Mouse (Mus musculus): Measurements from ENCODE around the gene Bok. TPM values are rescaled to one million over a fixed set of nuclear protein-coding genes. Genes with fewer than 3 reads are reported as not detected.
"Not testable (repeated sequence)": the region's sequence is repeated elsewhere in the genome, so short reads cannot be mapped to it uniquely, and the experiment has no call there.

The Bok gene
- polyA plus RNA-seq, 1 experiment from 2014 or later = 66.8 TPM

- ATAC-seq (ENCODE audit: insufficient read depth, low FRiP score) = no peak
- Histone ChIP-seq H3K4me1 (ENCODE audit: control insufficient read depth, insufficient read depth, low read length) (no peaks in the 10 kb centered on the region), H3K4me3 (replicated peaks; ENCODE audit: low read length) (no peak overlapping the region), H3K9ac (ENCODE audit: low read length) (no peak overlapping the region), H3K9me3 (replicated peaks; ENCODE audit: control insufficient read depth, low read length) (no peaks in the 10 kb centered on the region), H3K36me3 (ENCODE audit: control insufficient read depth, insufficient read depth, low read length) (no peaks in the 10 kb centered on the region), H3K4me2 (ENCODE audit: low read depth, low read length) (no peak overlapping the region), H3K27me3 (ENCODE audit: control insufficient read depth, insufficient read depth, low read length) (no peaks in the 10 kb centered on the region), H3K27ac (ENCODE audit: low read length) (no peak overlapping the region)
- 60% methylated on average over 5 of the region's 5 CpGs for WGBS
Measured at GRCm38 (mm10) chr1:93657025-93657360, 28.5 kb upstream of the Bok start.

DNA sequence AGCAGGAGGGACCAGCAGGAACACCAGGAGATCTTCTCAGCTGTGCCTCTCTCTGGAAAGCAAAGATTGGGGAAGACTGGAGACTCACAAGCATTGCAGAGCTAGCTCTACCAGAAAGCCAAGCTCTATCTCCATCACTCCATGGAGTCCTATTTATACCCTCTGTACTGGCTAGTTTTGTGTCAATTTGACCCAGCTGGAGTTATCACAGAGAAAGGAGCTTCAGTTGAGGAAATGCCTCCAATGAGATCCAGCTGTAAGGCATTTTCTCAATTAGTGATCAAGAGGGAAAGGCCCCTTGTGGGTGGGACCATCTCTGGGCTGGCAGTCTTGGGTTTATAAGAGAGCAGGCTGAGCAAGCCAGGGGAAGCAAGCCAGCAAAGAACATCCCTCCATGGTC is 26.9 kb upstream of the Bok start, which contains the start of gene Stk25:
TSS of gene Stk25 (minus strand) at position 101 of the 400 bp plus-strand sequence.
- H3K4me1 ChIP-seq (ENCODE audit: control insufficient read depth, insufficient read depth, low read length); H3K27me3 ChIP-seq (ENCODE audit: control insufficient read depth, insufficient read depth, low read length); H3K36me3 ChIP-seq (ENCODE audit: control insufficient read depth, insufficient read depth, low read length); H3K9ac ChIP-seq (ENCODE audit: low read length); H3K27ac ChIP-seq (ENCODE audit: low read length); H3K4me2 ChIP-seq (ENCODE audit: low read depth, low read length); ATAC-seq (ENCODE audit: insufficient read depth, low FRiP score); H3K4me3 ChIP-seq (replicated peaks; ENCODE audit: low read length); H3K9me3 ChIP-seq (replicated peaks; ENCODE audit: control insufficient read depth, low read length): not testable (repeated sequence)

GRCm38 (mm10) chr1:93667760-93668400 is 17.6 kb upstream of the Bok start:
- Histone ChIP-seq H3K9ac (ENCODE audit: low read length) (no peak overlapping the region), H3K4me3 (replicated peaks; ENCODE audit: low read length) (no peak overlapping the region), H3K27me3 (ENCODE audit: control insufficient read depth, insufficient read depth, low read length) (no peaks in the 10 kb centered on the region), H3K9me3 (replicated peaks; ENCODE audit: control insufficient read depth, low read length) (no peaks in the 10 kb centered on the region), H3K4me1 (ENCODE audit: control insufficient read depth, insufficient read depth, low read length) (peaks cover 8% of the 10 kb centered on the region; the same call in 1 of the 2 replicates), H3K36me3 (ENCODE audit: control insufficient read depth, insufficient read depth, low read length) (no peaks in the 10 kb centered on the region), H3K27ac (ENCODE audit: low read length) (no peak overlapping the region), H3K4me2 (ENCODE audit: low read depth, low read length) (no peak overlapping the region)
- 32% methylated on average over 13 of the region's 13 CpGs for WGBS
- no peak for ATAC-seq (ENCODE audit: insufficient read depth, low FRiP score)

GRCm38 (mm10) chr1:93668791-93669548 is 16.5 kb upstream of the Bok start:
- Histone ChIP-seq H3K9me3 (replicated peaks; ENCODE audit: control insufficient read depth, low read length) (no peaks in the 10 kb centered on the region), H3K4me1 (ENCODE audit: control insufficient read depth, insufficient read depth, low read length) (peaks cover 8% of the 10 kb centered on the region; the same call in 1 of the 2 replicates), H3K27me3 (ENCODE audit: control insufficient read depth, insufficient read depth, low read length) (no peaks in the 10 kb centered on the region), H3K36me3 (ENCODE audit: control insufficient read depth, insufficient read depth, low read length) (no peaks in the 10 kb centered on the region), H3K9ac (ENCODE audit: low read length) (peak overlapping the region; percentile 69), H3K27ac (ENCODE audit: low read length) (peak overlapping the region; percentile 70), H3K4me3 (replicated peaks; ENCODE audit: low read length) (peak overlapping the region; percentile 48), H3K4me2 (ENCODE audit: low read depth, low read length) (peak overlapping the region; percentile 78)
- WGBS = 6% methylated on average over 17 of the region's 17 CpGs
- peak; percentile 85 for ATAC-seq (ENCODE audit: insufficient read depth, low FRiP score)

- Histone ChIP-seq H3K27me3 (ENCODE audit: control insufficient read depth, insufficient read depth, low read length) (no peaks in the 10 kb centered on the region), H3K4me1 (ENCODE audit: control insufficient read depth, insufficient read depth, low read length) (peaks cover 8% of the 10 kb centered on the region; the same call in 1 of the 2 replicates), H3K36me3 (ENCODE audit: control insufficient read depth, insufficient read depth, low read length) (no peaks in the 10 kb centered on the region), H3K4me2 (ENCODE audit: low read depth, low read length) (no peak overlapping the region), H3K4me3 (replicated peaks; ENCODE audit: low read length) (no peak overlapping the region), H3K9ac (ENCODE audit: low read length) (no peak overlapping the region), H3K9me3 (replicated peaks; ENCODE audit: control insufficient read depth, low read length) (no peaks in the 10 kb centered on the region), H3K27ac (ENCODE audit: low read length) (no peak overlapping the region)
- ATAC-seq (ENCODE audit: insufficient read depth, low FRiP score) = no peak
Measured at GRCm38 (mm10) chr1:93669941-93670340, 15.5 kb upstream of the Bok start.

DNA sequence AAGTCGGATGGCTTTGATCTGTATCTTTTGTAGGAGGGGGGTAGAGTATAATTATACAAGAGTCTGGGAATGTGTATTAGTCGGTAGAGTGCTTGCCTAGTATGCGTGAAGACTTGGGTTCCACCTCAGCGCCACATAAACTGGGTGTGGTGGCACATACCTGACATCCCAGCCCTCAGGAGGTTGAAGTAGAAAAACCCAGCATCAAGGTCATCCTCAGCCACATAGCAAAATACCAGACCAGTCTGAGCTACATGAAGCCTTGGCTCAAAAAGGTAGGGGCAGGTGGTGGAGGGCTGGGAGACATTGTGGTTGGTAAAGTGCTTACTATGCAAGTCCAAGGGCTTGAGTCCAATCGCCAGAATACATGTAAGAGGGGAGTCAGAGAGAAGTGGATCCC is 12.8 kb upstream of the Bok start:
- H3K27ac ChIP-seq (ENCODE audit: low read length) = no peak overlapping the region
- ATAC-seq (ENCODE audit: insufficient read depth, low FRiP score) = no peak
- H3K27me3 ChIP-seq (ENCODE audit: control insufficient read depth, insufficient read depth, low read length) = no peaks in the 10 kb centered on the region
- H3K9ac ChIP-seq (ENCODE audit: low read length) = no peak overlapping the region
- H3K36me3 ChIP-seq (ENCODE audit: control insufficient read depth, insufficient read depth, low read length) = no peaks in the 10 kb centered on the region
- peaks cover 8% of the 10 kb centered on the region; the same call in 1 of the 2 replicates for H3K4me1 ChIP-seq (ENCODE audit: control insufficient read depth, insufficient read depth, low read length)
- H3K4me2 ChIP-seq (ENCODE audit: low read depth, low read length) = no peak overlapping the region
- no peak overlapping the region for H3K4me3 ChIP-seq (replicated peaks; ENCODE audit: low read length)
- no peaks in the 10 kb centered on the region for H3K9me3 ChIP-seq (replicated peaks; ENCODE audit: control insufficient read depth, low read length)
- 89% methylated on average over 5 of the region's 5 CpGs for WGBS

GRCm38 (mm10) chr1:93678386-93678785 is 7.1 kb upstream of the Bok start:
- no peak overlapping the region for H3K9ac ChIP-seq (ENCODE audit: low read length)
- no peak overlapping the region for H3K4me3 ChIP-seq (replicated peaks; ENCODE audit: low read length)
- no peak for ATAC-seq (ENCODE audit: insufficient read depth, low FRiP score)
- WGBS = 54% methylated on average over 2 of the region's 2 CpGs
- no peaks in the 10 kb centered on the region for H3K27me3 ChIP-seq (ENCODE audit: control insufficient read depth, insufficient read depth, low read length)
- no peaks in the 10 kb centered on the region for H3K36me3 ChIP-seq (ENCODE audit: control insufficient read depth, insufficient read depth, low read length)
- no peaks in the 10 kb centered on the region for H3K9me3 ChIP-seq (replicated peaks; ENCODE audit: control insufficient read depth, low read length)
- no peaks in the 10 kb centered on the region for H3K4me1 ChIP-seq (ENCODE audit: control insufficient read depth, insufficient read depth, low read length)
- H3K27ac ChIP-seq (ENCODE audit: low read length) = no peak overlapping the region
- H3K4me2 ChIP-seq (ENCODE audit: low read depth, low read length) = no peak overlapping the region

- Histone ChIP-seq H3K4me2 (ENCODE audit: low read depth, low read length) (no peak overlapping the region), H3K36me3 (ENCODE audit: control insufficient read depth, insufficient read depth, low read length) (no peaks in the 10 kb centered on the region), H3K9ac (ENCODE audit: low read length) (0 out of 2 replicates have a peak overlapping the region, but pooled peaks have one; percentile 35), H3K4me3 (replicated peaks; ENCODE audit: low read length) (no peak overlapping the region), H3K4me1 (ENCODE audit: control insufficient read depth, insufficient read depth, low read length) (0 out of 2 replicates have a peak, but pooled peaks cover under 1% of the 10 kb centered on the region), H3K9me3 (replicated peaks; ENCODE audit: control insufficient read depth, low read length) (no peaks in the 10 kb centered on the region), H3K27me3 (ENCODE audit: control insufficient read depth, insufficient read depth, low read length) (no peaks in the 10 kb centered on the region), H3K27ac (ENCODE audit: low read length) (peak overlapping the region; percentile 64)
- ATAC-seq (ENCODE audit: insufficient read depth, low FRiP score) = peak; percentile 77
- 46% methylated on average over 7 of the region's 7 CpGs for WGBS
Measured at GRCm38 (mm10) chr1:93679889-93680568, 5.4 kb upstream of the Bok start.
